Mouse (Mus musculus): ENCODE results near the gene Gm20767.
"Not testable (repeated sequence)": the region's sequence is repeated elsewhere in the genome, so short reads cannot be mapped to it uniquely, and the experiment has no call there.

DNA sequence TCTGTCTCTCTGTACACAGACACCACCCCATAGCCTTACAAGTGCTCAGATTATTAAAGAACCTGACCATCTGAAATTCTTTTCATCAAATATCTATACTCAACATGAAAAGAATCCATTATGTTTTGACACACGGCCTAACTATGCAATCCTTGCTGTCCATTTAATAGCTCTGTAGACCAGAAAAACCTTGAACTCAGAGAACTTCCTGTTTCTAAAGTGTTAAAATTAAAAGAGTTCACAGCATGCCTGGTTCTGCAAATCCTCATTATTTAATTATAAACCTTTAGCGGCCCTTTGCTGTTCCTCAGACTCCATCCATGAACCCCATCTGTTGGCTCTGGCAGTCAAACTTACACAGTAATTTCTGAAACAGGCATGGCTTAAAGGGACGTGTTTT lies 2.3 kb downstream of the Gm20767 start:
- TF ChIP-seq CTCF (IDR thresholded peaks at IDR 0.05; ENCODE audit: insufficient read depth, low read length); POLR2A (IDR thresholded peaks at IDR 0.05; ENCODE audit: borderline replicate concordance, extremely low read depth, low read depth, low read length): not testable (repeated sequence)
